Mouse (Mus musculus) heart, embryonic 14.5 days (tissue): ENCODE measurements around the gene Olig1. TPM values are rescaled to one million over a fixed set of nuclear protein-coding genes. Genes with fewer than 3 reads are reported as not detected.

Experiments
- ATAC-seq: fragments of 200-750 bp; cut with Nextera tagmentation; 2 replicates; pipeline ENCODE4 v1.8.0; 2017; ENCODE audit warnings: low read depth, moderate TSS enrichment; ENCODE audit not compliant: insufficient number of reproducible peaks, insufficient read depth, low FRiP score
- H3K27ac ChIP-seq, 2 experiments: fragments of 200-500 bp in 1 of 2; fragments of 300-500 bp in 1 of 2; sonication (generic) in 1 of 2; replicated peaks in 1 of 2; 2 replicates each; pipeline ENCODE4 v1.5.1; 2012 to 2014; ENCODE audit warnings: low read depth in 2 of 2, low read length in 2 of 2, control low read depth in 1 of 2, mild to moderate bottlenecking in 1 of 2, mixed read lengths in 1 of 2; ENCODE audit not compliant: control insufficient read depth in 1 of 2, insufficient read depth in 1 of 2
- H3K27me3 ChIP-seq: fragments of 300-500 bp; sonication (generic); 2 replicates; pipeline ENCODE4 v1.6.1; 2014; ENCODE audit warnings: mild to moderate bottlenecking, low read length, control low read depth; ENCODE audit not compliant: control insufficient read depth, insufficient read depth
- H3K36me3 ChIP-seq: fragments of 300-500 bp; sonication (generic); 2 replicates; pipeline ENCODE4 v1.6.1; 2014; ENCODE audit warnings: mild to moderate bottlenecking, control low read depth, low read length, mixed read lengths; ENCODE audit not compliant: control insufficient read depth, insufficient read depth
- H3K4me1 ChIP-seq, 2 experiments: fragments of 200-500 bp in 1 of 2; fragments of 300-500 bp in 1 of 2; sonication (generic) in 1 of 2; 2 replicates each; pipeline ENCODE4 v1.6.1; 2012 to 2014; ENCODE audit warnings: low read length in 2 of 2, control low read depth in 1 of 2, mixed read lengths in 1 of 2; ENCODE audit not compliant: control insufficient read depth in 2 of 2, insufficient read depth in 2 of 2
- H3K4me2 ChIP-seq: fragments of 300-500 bp; sonication (generic); 2 replicates; pipeline ENCODE4 v1.6.1; 2014; ENCODE audit warnings: mild to moderate bottlenecking, low read length
- H3K4me3 ChIP-seq, 2 experiments: fragments of 200-500 bp in 1 of 2; fragments of 300-500 bp in 1 of 2; sonication (generic) in 1 of 2; 2 replicates each; pipeline ENCODE4 v1.5.1; 2012 to 2014; ENCODE audit warnings: low read length in 2 of 2, mild to moderate bottlenecking in 2 of 2, control low read depth in 1 of 2, low read depth in 1 of 2, moderate library complexity in 1 of 2; ENCODE audit not compliant: control insufficient read depth in 1 of 2, insufficient read depth in 1 of 2
- H3K9ac ChIP-seq: fragments of 300-500 bp; sonication (generic); 2 replicates; pipeline ENCODE4 v1.6.1; 2014; ENCODE audit warnings: mild to moderate bottlenecking, low read length
- H3K9me3 ChIP-seq: fragments of 300-500 bp; sonication (generic); 2 replicates; pipeline ENCODE4 v1.6.1; 2016; ENCODE audit warnings: low read length, control low read depth; ENCODE audit not compliant: control insufficient read depth
- WGBS: fragments of 180-500 bp; shearing (Covaris S2); extraction: QIAGEN DNeasy Blood & Tissue Kit; methylation state at CpG from one replicate; pipeline ENCODE4 v1.1.7; 2014; 5-methylcytosine and 5-hydroxymethylcytosine counted together
- polyA plus RNA-seq: library from polyadenylated mRNA; unstranded; fragments of >200 nt; fragmentation: Nextera tagmentation; extraction: Ambion mirVana; gene quantifications from 2 replicates; pipeline ENCODE4 v1.2.1, GENCODE M21; 2014

The Olig1 gene
- polyA plus RNA-seq: 0.09 TPM in 1 of 2 replicates, not detected in the other

- peak within 1 kb of the TSS; percentile 86 for H3K4me2 ChIP-seq
- H3K27me3 ChIP-seq: peaks cover 93% of the 10 kb centered on the region
- peaks cover 3 to 17% of the 10 kb centered on the region in 2 experiments; a peak in 3 of 4 replicates for H3K4me1 ChIP-seq
- H3K36me3 ChIP-seq: no peaks in the 10 kb centered on the region
- no peaks in the 10 kb centered on the region for H3K9me3 ChIP-seq
- no peak within 1 kb of the TSS for H3K9ac ChIP-seq
- no peak within 1 kb of the TSS for H3K27ac ChIP-seq
- ATAC-seq: peak; percentile 75
- H3K4me3 ChIP-seq: peak within 1 kb of the TSS; percentile 43 to 47
- WGBS: under 1% methylated on average over 63 of the region's 64 CpGs
Observed at GRCm38 (mm10) chr16:91269468-91270211, at the start of gene Olig1. TSS of gene Olig1 (plus strand) at chr16:91269772.

GRCm38 (mm10) chr16:91222171-91222642 lies 47.4 kb upstream of the Olig1 start:
- under 1% methylated on average over 25 of the region's 25 CpGs for WGBS

GRCm38 (mm10) chr16:91222643-91223271 lies 46.8 kb upstream of the Olig1 start:
- Histone ChIP-seq H3K36me3 (no peaks in the 10 kb centered on the region), H3K9ac (no peak overlapping the region), H3K27ac (no peak overlapping the region), H3K9me3 (0 out of 2 replicates have a peak, but pooled peaks cover 5% of the 10 kb centered on the region), H3K27me3 (peaks cover 100% of the 10 kb centered on the region), H3K4me2 (peak overlapping the region; percentile 34), H3K4me1 (peaks cover 5 to 32% of the 10 kb centered on the region in 2 experiments; a peak in 3 of 4 replicates), H3K4me3 (peak overlapping the region in 1 of 2 experiments; percentile 11; a peak in 1 of 4 replicates)
- no peak for ATAC-seq
- WGBS: under 1% methylated on average over 27 of the region's 27 CpGs

More at GRCm38 (mm10) chr16:91222171-91222642, 47.4 kb upstream of the Olig1 start:
- 0 out of 2 replicates have a peak, but pooled peaks cover 5% of the 10 kb centered on the region for H3K9me3 ChIP-seq
- H3K4me2 ChIP-seq: peak overlapping the region; percentile 34
- no peak overlapping the region for H3K9ac ChIP-seq
- H3K27ac ChIP-seq: no peak overlapping the region
- peaks cover 5 to 29% of the 10 kb centered on the region in 2 experiments; a peak in 3 of 4 replicates for H3K4me1 ChIP-seq
- ATAC-seq: no peak
- peaks cover 100% of the 10 kb centered on the region for H3K27me3 ChIP-seq
- no peaks in the 10 kb centered on the region for H3K36me3 ChIP-seq
- peak overlapping the region in 1 of 2 experiments; percentile 11; a peak in 2 of 4 replicates for H3K4me3 ChIP-seq

DNA sequence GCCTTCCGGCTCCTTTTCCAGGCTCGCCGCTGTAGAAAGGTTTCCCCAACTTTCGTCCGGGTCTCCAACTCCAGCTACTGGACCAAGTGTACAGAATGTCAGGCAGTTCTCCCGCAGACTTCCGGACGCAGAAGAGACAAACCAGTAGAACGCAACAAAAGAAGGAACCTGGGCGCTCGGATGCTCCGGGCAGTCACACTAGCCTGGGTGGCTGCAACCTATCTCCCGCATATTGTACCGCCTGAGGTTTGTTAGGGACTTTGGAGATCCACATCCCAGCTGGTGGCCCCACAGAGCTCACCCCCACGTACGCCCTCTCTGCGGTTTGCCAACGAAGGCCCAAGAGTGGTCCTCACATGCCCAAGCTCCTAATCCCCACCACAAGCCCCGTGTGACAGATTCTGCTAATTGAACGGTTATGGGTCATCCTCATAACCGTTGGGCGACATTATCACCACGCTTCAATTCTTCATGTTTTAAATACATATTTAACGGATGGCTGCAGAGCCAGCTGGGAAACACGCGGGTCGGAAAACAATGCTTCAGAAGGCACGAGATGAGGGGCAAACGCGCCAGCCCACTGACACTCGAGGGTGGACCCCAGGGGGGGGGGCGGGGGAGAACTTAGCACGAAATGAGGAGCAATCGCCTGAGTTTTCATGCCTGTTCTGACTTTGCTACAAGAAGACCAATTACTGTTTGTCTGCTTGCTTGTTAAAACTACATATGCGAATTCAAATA lies 46.1 kb upstream of the Olig1 start:
- 2% methylated on average over 35 of the region's 35 CpGs for WGBS
- peaks cover 5 to 32% of the 10 kb centered on the region in 2 experiments; a peak in 3 of 4 replicates for H3K4me1 ChIP-seq
- H3K27ac ChIP-seq: no peak overlapping the region
- H3K4me2 ChIP-seq: 0 out of 2 replicates have a peak overlapping the region, but pooled peaks have one; percentile 34
- H3K9me3 ChIP-seq: no peaks in the 10 kb centered on the region
- ATAC-seq: no peak
- no peak overlapping the region for H3K4me3 ChIP-seq
- H3K27me3 ChIP-seq: peaks cover 100% of the 10 kb centered on the region
- no peak overlapping the region for H3K9ac ChIP-seq
- no peaks in the 10 kb centered on the region for H3K36me3 ChIP-seq

DNA sequence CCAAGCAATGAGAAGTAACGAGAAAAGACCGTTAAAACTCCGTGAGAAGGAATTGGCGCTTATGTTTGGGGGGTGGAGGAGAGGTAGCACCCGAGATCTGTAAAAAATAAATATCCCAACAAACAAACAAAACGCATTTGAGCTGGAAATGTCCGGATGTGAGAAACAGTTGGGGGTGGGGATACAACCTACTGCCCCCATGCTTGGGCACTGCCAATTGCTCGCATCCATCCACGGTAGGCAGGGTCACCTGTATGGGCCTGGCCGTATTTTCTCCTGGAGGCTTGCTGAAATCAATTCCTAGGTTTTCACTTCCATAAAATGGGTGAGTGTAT lies 45.5 kb upstream of the Olig1 start:
- Histone ChIP-seq H3K27ac (no peak overlapping the region), H3K27me3 (peaks cover 100% of the 10 kb centered on the region), H3K9me3 (no peaks in the 10 kb centered on the region), H3K4me2 (no peak overlapping the region), H3K4me3 (no peak overlapping the region), H3K36me3 (no peaks in the 10 kb centered on the region), H3K4me1 (peaks cover 5 to 32% of the 10 kb centered on the region in 2 experiments; a peak in 3 of 4 replicates), H3K9ac (no peak overlapping the region)
- no peak for ATAC-seq
- WGBS: 10% methylated on average over 10 of the region's 10 CpGs

- Histone ChIP-seq H3K36me3 (no peaks in the 10 kb centered on the region), H3K9ac (no peak overlapping the region), H3K27me3 (peaks cover 100% of the 10 kb centered on the region), H3K27ac (no peak overlapping the region), H3K4me3 (peak overlapping the region; percentile 19 to 33), H3K4me2 (peak overlapping the region; percentile 59), H3K4me1 (peaks cover 5 to 32% of the 10 kb centered on the region in 2 experiments; a peak in 3 of 4 replicates), H3K9me3 (no peaks in the 10 kb centered on the region)
- WGBS: 1% methylated on average over 26 of the region's 26 CpGs
- no peak for ATAC-seq
Observed at GRCm38 (mm10) chr16:91224481-91225232, 44.9 kb upstream of the Olig1 start.
